Mouse (Mus musculus): Measurements from ENCODE around the gene Cobll1.

DNA sequence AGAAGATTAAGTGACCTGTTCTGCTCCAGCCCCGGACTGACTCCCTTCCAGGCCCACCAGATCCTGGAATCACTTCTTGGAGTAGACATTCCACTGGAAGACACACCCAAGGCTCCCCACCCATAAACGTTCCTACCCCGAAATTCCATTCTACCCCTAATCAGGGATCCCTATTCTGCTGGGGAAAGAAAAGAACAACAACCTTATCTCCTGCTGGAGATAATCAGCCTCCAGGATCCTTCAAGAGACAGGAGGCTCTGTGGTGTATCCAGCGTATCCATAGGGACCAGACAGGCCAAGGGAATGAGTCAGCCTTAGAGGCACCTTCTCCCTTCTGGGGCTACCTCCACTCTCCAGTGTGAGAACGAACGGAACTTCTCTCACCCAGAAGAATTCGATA lies 47.8 kb downstream of the Cobll1 start:
- no peak for TF ChIP-seq CTCF (IDR thresholded peaks at IDR 0.05; ENCODE audit: borderline replicate concordance, insufficient read depth, low read depth, low read length)
- TF ChIP-seq POLR2A (IDR thresholded peaks at IDR 0.05; ENCODE audit: borderline replicate concordance, insufficient read depth, low read length): no peak
